Mouse (Mus musculus): ENCODE results near the gene Heatr3.

Gene Heatr3

DNA sequence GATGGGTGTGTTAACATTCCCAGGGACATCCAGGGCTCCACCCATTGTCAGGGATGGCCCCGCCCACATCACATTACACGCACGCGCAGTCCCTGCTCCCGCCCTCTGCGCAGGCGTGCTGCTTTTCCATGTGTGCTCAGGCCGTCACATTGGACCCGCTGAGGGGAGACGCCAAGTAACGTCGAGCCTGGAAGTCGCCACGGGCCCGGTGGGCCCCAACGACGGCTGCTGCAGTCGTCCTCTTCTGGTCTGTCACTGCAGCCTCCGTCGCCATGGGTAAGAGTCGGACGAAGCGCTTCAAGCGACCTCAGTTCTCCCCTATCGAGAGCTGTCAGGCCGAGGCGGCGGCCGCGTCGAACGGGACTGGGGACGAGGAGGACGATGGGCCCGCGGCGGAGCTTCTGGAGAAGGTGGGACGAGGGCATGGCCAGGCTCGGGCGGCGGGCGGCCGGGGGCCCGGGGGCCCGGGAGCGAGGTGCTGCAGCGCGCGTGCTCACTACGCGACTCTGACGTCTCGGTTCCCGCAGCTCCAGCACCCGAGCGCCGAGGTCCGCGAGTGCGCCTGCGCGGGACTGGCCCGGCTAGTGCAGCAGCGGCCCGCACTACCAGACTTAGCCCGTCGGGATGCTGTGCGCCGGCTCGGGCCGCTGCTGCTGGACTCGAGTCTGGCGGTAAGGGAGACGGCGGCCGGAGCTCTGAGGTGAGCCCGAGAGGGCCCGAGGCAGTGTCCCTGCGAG, at the start of gene Heatr3:
TSS of gene Heatr3 (plus strand) at position 108 of the 737 bp plus-strand sequence.
- POLR2A ChIA-PET, result interaction anchor here in 3 of 4 experiments (0.7 to 3.4 kb wide), 20 partner anchors 9 to 222 kb away, joined by 3 to 15 read pairs (median 4); partner anchors contain the start of genes Cnep1r1 (in 2 of the 3) and Tent4b (in 1 of the 3)
- CTCF ChIA-PET, result interaction anchor here in 3 of 4 experiments (0.8 to 1.5 kb wide), 7 partner anchors 14 to 39 kb away, joined by 3 to 6 read pairs (median 3); partner anchors contain the start of gene Cnep1r1 (in 1 of the 3)

DNA sequence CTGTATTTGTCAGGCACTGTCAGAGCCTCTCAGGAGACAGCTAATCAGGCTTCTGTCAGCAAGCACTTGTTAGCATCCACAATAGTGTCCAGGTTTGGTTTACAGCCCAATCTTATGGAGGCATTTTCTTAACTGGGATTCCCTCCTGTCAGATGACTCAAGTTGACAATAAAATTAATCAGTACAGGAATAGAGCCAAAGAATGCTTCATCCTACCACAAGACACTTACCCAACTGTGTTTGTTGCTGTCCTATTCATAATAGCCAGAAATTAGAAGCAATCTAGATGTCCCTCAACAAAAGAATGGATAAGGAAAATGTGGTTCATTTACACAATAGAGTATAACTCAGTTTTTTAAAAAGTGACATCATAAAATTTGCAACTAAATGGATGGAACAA, 49.6 kb upstream of the Heatr3 start:
- POLR2A ChIA-PET, result no interaction called here
- CTCF ChIA-PET, result no interaction called here

DNA sequence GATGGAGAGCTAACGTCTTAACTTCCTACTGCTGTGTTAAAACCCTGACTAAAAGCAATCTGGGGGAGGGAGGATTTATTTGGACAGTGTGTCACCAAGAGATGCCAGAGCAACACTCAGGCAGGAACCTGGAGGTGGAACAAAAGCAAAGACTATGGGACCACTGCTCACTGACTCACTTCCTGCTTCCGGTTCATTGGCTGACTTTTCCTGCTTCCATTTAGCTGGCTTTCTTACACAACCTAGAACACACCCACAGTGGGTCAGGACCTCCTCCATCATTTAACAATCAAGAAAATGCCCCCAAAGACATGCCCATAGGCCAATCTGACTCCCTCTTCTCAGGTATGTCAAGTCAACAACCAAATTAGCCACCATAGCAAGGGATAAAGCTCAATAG, 46.0 kb upstream of the Heatr3 start:
- POLR2A ChIA-PET, result no interaction called here
- CTCF ChIA-PET, result interaction anchor here in 2 of 4 experiments (0.6 to 1.1 kb wide), 4 partner anchors 19 to 299 kb away, joined by 3 to 8 read pairs (median 4); no protein-coding TSS in a partner anchor

DNA sequence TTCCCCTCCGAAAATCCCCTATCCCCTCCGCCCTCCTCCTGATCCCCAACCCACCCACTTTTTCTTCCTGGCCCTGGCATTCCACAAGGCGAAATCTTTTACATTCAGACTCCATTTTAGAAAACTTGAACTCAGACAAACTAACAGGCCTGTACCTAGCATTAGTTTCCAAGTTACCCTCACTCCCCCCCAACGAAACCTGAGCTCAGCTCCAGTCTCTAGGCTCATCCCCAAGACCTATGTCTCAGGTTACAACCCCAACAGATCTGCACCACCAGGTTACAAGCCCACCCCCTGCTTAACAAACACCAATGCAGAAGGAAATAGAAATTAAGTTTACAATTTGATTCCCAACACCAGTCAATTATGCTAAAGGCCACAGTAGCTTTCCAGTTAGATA, 44.3 kb upstream of the Heatr3 start:
- CTCF ChIA-PET, result interaction anchor here in 2 of 4 experiments (0.6 to 0.7 kb wide), 3 partner anchors 35 to 279 kb away, joined by 4 read pairs; no protein-coding TSS in a partner anchor
- POLR2A ChIA-PET, result interaction anchor here in 2 of 4 experiments (0.6 to 0.7 kb wide), 2 partner anchors 11 to 16 kb away, joined by 3 to 7 read pairs; no protein-coding TSS in a partner anchor

DNA sequence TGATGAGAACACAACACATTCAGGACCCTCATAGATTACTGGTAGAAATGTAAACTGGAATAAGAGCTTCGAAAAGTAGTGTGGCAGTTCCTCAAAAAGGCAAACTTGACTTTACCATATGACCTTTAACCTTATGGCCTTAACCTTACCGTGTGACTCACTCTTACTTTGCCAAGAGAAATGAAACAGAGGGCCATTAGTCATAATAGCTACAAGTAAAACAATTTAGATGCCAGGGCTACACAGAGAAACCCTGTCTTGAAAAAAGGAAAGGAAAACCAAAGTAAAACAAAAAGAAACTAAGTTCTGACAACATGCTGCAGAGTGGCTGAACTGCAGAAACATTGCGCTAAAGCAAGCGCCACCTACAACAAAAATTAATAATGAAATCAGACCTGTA, 38.8 kb upstream of the Heatr3 start:
- CTCF ChIA-PET, result interaction anchor here in 3 of 4 experiments (0.6 to 1.7 kb wide), 14 partner anchors 10 to 869 kb away, joined by 3 to 19 read pairs (median 3); partner anchors contain the start of genes Cnep1r1 (in 2 of the 3) and Heatr3 (in 1 of the 3)
- POLR2A ChIA-PET, result no interaction called here

DNA sequence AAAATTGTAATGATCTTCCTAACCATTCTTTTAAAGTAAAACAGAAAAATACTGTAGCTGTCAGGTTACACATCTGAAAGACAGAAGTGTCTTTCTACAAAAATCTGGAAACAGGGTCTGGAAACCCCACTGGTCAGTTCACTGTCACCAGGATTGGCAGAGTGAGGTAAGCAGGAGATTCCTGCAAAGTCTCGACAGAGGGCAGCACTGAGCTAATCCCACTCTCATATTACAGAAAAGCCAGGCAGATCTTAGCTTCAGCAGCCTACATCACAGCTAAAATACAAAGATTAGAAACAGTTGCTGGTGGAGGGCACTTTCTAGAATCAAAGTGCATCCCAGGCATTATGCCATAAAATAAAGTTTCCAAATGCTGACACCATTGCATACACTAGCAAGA, 38.1 kb upstream of the Heatr3 start:
- ChIA-PET POLR2A (interaction anchor here in 1 of 4 experiments (0.7 to 0.9 kb wide), 2 partner anchors 62 to 220 kb away, joined by 3 read pairs; no protein-coding TSS in a partner anchor), CTCF (interaction anchor here in 3 of 4 experiments (0.5 to 1.7 kb wide), 21 partner anchors 9 to 870 kb away, joined by 3 to 19 read pairs (median 3); partner anchors contain the start of gene Cnep1r1 (in 2 of the 3))

DNA sequence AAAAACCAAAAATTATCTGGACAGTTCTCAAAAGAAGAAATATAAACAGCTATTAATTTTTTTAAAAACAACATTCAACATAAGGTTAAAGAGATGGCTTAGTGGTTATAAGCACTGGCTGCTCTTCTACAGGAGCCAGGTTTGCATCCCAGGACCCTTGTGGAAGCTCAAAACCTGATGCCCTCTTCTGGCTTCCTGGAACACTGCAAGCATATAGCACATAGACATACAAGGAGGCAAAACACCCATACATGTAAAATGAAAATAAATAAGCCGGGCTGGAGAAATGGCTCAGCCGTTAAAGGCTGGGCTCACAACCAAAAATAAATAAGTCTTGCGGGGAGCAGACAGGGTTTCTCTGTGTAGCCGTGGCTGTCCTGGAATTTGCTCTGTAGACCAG, 28.4 kb upstream of the Heatr3 start:
- POLR2A ChIA-PET, result interaction anchor here in 3 of 4 experiments (0.5 to 2.5 kb wide), 9 partner anchors 9 to 433 kb away, joined by 3 to 16 read pairs (median 3); partner anchors contain the start of gene Cnep1r1 (in 2 of the 3)
- CTCF ChIA-PET, result interaction anchor here (0.6 to 3.1 kb wide), 20 partner anchors 9 to 820 kb away, joined by 3 to 19 read pairs (median 3); partner anchors contain the start of gene Cnep1r1 (in 1 of the 4)

DNA sequence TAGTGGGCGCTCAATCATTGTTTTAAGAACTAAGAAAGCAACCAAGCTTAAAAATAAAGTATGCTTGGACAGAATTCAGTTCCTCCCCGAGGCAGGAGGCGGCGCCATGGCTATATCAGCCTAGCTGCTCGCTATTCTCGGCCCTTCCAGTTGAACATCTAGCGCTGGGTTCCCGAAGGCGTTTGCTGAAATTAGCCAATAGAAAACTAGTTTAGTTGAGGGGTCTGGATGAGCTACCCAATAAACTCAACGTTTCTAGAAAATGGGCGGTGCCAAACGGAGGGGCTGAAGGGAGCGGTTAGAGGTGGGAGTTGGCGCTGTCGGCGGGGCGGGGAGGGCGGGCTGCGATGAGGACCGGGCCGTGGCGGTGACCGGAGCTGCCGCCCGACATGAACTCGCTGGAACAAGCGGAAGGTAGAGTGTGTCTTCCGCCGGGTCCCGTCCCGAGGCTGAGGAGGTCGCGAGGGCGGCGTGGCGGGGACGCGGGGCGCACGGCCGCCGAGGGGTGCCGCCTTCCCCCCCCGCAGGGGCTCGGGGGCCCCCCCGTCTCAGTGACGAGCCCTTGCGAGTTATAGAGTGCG, 19.1 kb upstream of the Heatr3 start, which contains the start of gene Cnep1r1:
TSS of gene Cnep1r1 (plus strand) at position 314 of the 581 bp plus-strand sequence.
- ChIA-PET POLR2A (interaction anchor here (0.6 to 4.0 kb wide), 30 partner anchors 8 to 873 kb away, joined by 3 to 19 read pairs (median 4); partner anchors contain the start of genes Heatr3 (in 3 of the 4), Cyld (in 1 of the 4), Nod2 (in 1 of the 4) and Tent4b (in 1 of the 4)), CTCF (interaction anchor here (0.5 to 2.0 kb wide), 23 partner anchors 8 to 785 kb away, joined by 3 to 17 read pairs (median 3); partner anchors contain the start of genes Heatr3 (in 2 of the 4) and Cyld (in 1 of the 4))

DNA sequence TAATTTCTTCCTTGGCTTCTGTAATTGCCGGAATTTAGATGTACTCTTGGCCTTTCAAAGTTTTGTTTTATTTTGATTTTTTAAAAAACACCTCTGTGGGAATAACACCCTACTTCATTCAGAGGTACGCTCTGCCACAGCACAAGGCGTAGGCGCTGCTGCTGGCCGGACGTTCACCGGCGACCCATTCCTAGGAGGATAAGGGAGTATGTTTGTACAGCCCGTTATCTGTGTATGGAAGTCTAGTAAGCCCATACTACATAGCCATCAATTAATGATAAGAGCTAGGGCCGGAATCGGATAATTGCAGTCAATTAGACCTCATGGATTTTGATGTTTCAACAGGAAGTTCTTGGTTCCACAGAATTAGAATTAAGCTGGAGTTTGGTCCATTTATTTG, 18.6 kb upstream of the Heatr3 start:
- CTCF ChIA-PET, result interaction anchor here in 3 of 4 experiments (0.6 to 2.1 kb wide), 10 partner anchors 10 to 785 kb away, joined by 3 to 17 read pairs (median 4); partner anchors contain the start of gene Heatr3 (in 1 of the 3)
- POLR2A ChIA-PET, result interaction anchor here in 3 of 4 experiments (0.6 to 4.0 kb wide), 25 partner anchors 9 to 872 kb away, joined by 3 to 19 read pairs (median 4); partner anchors contain the start of genes Heatr3 (in 3 of the 3) and Nod2 (in 1 of the 3)

DNA sequence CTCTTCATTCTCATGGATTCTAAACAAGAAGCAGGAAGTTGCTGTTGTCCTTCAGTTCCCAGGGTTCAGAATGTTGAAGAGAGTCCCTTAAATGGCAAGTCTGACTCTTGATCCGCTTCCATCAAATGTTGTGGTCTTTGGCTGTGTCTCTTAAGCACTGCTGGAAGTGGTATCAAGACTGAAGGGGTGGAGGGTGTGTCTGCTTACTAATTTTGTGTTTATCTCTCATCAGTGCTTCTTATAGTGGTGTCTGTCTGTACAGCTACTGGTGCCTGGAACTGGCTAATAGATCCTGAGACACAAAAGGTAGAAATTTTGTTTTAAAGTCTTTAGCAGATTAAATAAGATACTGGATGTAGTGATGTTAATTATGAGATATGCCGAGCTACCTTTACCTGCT, 12.8 kb upstream of the Heatr3 start:
- ChIA-PET POLR2A (interaction anchor here in 3 of 4 experiments (0.6 to 2.2 kb wide), 5 partner anchors 9 to 122 kb away, joined by 3 to 9 read pairs (median 5); partner anchors contain the start of gene Heatr3 (in 1 of the 3)), CTCF (no interaction called here)

DNA sequence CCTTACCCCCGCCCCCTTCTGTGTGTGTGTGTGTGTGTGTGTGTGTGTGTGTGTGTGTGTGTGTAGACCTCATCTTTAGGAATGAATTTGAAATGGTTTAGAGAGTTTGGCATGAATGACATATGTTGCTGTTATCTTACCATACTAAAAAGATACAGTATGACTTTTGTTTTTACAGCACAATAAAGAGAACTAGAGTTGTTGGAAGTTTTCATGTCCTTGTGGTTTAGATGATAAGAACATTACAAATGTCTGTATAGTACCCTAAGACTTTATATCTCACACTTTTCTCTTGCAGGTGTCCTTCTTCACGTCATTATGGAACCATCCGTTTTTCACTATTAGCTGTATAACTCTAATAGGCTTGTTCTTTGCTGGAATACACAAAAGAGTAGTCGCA, 8.3 kb upstream of the Heatr3 start:
- ChIA-PET CTCF (interaction anchor here in 2 of 4 experiments (0.6 to 1.1 kb wide), 3 partner anchors 9 to 12 kb away, joined by 3 to 5 read pairs (median 4); no protein-coding TSS in a partner anchor), POLR2A (interaction anchor here in 2 of 4 experiments (1.0 to 4.0 kb wide), 4 partner anchors 9 to 11 kb away, joined by 4 to 19 read pairs (median 5); partner anchors contain the start of genes Cnep1r1 (in 2 of the 2) and Heatr3 (in 1 of the 2))

DNA sequence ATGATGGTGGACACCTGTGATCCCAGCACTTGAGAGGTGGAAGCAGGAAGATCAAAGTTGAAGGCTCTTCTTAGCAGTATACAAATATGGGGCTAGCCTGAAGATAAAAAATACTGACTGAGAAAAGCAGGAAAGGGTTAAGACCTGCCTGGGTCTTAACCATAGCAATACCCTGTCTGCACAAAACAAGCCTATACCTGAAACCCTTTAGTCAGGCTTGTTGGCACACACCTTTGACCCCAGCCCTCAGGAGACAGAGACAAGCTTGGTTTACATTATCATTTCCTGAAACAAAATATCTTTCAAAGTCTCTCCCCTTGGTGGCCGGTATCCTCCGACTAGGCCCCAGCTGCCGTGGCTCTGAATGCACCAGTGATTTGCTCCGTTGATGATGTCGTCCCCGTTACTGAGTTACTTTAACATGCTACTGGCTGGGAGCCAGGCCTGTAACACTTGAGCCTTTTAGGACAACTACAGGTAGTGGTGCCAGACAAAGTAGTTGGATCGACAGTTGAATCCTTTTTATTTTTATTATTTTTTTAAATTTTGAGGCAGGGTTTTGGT, 6.8 kb upstream of the Heatr3 start:
- CTCF ChIA-PET, result no interaction called here
- POLR2A ChIA-PET, result interaction anchor here in 2 of 4 experiments (1.0 to 1.4 kb wide), 3 partner anchors 11 to 12 kb away, joined by 3 to 8 read pairs (median 3); partner anchors contain the start of gene Cnep1r1 (in 1 of the 2)

DNA sequence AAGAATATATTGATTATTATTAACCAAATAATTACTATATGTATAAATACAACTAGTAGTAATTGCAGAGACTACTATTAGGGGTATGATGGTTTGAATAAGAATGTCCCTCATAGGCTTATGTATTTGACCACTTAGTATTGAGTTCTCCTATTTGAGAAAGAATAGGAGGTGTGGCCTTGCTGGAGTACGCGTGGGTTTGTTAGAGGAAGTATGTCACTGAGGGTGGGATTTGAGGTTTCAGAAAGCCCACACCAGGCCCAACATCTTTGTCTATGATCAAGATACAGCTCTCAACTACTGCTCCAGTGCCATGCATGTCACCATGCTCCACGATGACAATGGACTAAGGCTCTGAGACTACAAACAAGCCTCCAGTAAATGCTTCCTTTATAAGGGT, 1.6 kb downstream of the Heatr3 start:
- CTCF ChIA-PET, result no interaction called here

DNA sequence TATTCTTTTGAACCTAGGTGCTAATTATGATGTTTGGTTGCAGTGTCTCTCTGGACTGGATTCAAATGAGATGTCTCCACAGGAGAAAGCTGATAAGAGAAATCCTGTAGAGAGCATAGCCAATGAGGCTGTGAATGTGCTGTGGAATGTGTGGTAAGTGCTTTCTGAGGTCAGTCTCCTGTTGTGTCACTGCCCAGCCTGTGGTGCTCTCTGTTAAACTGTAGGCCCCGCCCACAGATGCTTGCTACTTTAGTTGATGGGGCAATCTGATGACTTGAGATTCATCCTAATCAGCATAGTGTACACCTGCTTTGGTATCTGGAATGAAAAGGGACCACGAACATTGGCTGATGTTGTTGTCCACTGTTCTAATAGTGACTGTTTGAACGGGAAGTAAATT, 4.0 kb downstream of the Heatr3 start:
- POLR2A ChIA-PET, result interaction anchor here in 2 of 4 experiments (0.7 to 2.3 kb wide), 3 partner anchors 8 to 614 kb away, joined by 3 to 8 read pairs (median 5); no protein-coding TSS in a partner anchor
- CTCF ChIA-PET, result interaction anchor here in 2 of 4 experiments (0.6 to 2.1 kb wide), 2 partner anchors 20 to 319 kb away, joined by 4 to 6 read pairs; no protein-coding TSS in a partner anchor

More for the DNA sequence above, 1.6 kb downstream of the Heatr3 start:
- POLR2A ChIA-PET, result no interaction called here

DNA sequence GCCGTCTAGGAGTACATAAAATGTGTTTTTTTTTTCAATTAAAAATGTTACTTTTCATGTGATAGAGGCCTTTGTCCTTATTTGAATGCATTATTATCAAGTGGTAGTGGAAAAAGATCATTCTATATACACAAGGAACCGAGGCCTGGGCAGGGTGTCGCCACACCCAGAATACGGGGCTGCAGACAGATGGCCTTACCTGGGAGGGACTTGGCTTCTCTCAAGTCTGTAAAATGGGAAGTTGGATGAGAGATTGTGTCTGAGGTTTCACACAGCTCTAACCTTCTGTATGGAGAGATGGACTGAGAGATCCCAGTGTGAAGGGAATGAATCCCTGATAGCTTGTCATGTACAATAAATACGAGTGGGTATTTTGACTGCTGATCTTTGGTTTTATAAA, 6.4 kb downstream of the Heatr3 start:
- CTCF ChIA-PET, result no interaction called here

DNA sequence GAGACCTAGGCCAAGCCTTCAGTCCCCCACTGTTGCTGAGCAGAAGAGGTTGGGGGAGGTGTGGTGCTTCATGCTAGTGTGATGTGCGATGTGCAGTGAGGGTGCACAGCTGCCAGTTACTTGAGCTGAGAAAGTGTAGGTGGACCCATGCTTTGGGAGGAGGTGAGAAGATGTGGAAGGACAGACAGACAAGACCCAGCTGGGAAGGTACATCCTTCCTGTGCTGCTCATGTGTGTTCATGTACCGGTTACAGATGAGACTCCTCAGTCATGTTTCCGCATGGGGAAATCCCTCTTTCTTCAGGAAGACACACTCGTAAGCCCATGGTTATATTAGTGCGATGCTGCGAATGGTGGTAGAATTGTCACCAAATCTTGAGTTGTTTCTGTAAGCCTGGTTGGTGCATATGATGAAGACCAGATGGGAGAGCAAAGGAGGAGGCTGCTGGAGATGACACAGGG, 13.3 kb downstream of the Heatr3 start:
- CTCF ChIA-PET, result interaction anchor here in 2 of 4 experiments (1.1 to 1.6 kb wide), 3 partner anchors 10 to 13 kb away, joined by 3 to 5 read pairs (median 3); partner anchors contain the start of gene Heatr3 (in 1 of the 2)

More for the DNA sequence above, 6.4 kb downstream of the Heatr3 start:
- POLR2A ChIA-PET, result no interaction called here

DNA sequence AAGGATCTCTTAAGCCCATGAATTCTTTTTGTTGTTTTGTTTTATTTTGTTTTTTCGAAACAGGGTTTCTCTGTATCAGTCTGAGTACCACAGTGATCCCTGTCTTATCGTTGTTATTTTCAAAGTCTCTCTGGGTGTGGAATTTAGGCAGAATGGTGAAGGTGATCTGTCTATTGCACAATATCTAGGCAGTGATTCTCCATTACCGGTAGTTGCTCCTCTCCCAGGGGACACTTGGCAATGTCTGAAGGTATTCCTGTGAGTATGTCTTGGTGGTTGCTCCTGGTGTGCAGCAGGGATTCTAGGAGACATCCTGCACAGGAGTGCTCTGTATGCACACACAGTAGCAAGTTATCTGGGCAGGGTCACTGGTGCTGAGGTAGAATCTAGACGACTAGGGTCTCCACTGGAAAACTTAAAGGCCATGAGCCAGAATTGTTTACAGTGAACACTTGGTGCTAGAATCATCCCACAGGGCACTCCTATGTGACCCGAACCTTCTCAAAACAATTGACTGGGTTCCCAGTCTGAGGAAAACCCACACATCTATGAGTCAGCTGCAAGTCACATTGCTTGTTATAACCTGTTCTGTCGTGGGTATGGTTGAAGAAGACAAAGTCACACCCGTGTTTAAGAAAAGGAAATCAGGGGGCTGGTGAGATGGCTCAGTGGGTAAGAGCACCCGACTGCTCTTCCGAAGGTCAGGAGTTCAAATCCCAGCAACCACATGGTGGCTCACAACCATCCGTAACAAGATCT, 22.8 kb downstream of the Heatr3 start:
- CTCF ChIA-PET, result interaction anchor here (0.5 to 2.8 kb wide), 11 partner anchors 8 to 122 kb away, joined by 3 to 22 read pairs (median 4); partner anchors contain the start of gene Cnep1r1 (in 1 of the 4)
- POLR2A ChIA-PET, result interaction anchor here in 1 of 4 experiments (0.7 to 2.3 kb wide), 3 partner anchors 9 to 42 kb away, joined by 3 to 10 read pairs (median 5); partner anchors contain the start of gene Cnep1r1

More for the DNA sequence above, 13.3 kb downstream of the Heatr3 start:
- POLR2A ChIA-PET, result interaction anchor here in 1 of 4 experiments (1.5 to 3.0 kb wide), 2 partner anchors 11 to 21 kb away, joined by 3 to 10 read pairs; no protein-coding TSS in a partner anchor

Data from embryonic stem cell, embryonic (primary cell).